Mouse (Mus musculus): ENCODE results near the gene Mms19. TPM values are rescaled to one million over a fixed set of nuclear protein-coding genes. Genes with fewer than 3 reads are reported as not detected.
"Not testable (repeated sequence)": the region's sequence is repeated elsewhere in the genome, so short reads cannot be mapped to it uniquely, and the experiment has no call there.

Mms19 gene
- polyA plus RNA-seq, 1 experiment from 2014 or later = 41.5 TPM

DNA sequence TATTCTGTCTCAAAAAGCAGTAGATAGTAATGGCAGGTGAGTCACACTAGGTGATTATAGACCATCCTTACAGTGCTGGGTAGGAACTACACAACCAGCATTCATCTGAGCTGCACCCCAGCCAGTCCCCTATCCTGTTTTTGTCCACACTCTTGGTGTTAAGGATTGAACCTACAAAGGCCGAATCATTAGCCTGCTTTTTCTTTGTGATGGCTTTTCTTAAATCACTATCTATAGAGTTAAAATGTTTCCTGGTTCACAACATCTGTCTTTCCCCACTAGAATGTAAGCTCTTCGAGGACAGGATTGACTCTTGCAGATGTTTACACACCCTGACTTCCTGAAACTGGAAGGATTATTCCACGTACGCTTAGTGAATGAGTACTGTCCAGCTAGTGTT is 61.5 kb downstream of the Mms19 start:
- no peaks in the 10 kb centered on the region for H3K27me3 ChIP-seq
- ATAC-seq (ENCODE audit: insufficient number of reproducible peaks, insufficient read depth, low FRiP score, low TSS enrichment) = no peak
- 80% methylated on average over 4 of the region's 4 CpGs for WGBS

DNA sequence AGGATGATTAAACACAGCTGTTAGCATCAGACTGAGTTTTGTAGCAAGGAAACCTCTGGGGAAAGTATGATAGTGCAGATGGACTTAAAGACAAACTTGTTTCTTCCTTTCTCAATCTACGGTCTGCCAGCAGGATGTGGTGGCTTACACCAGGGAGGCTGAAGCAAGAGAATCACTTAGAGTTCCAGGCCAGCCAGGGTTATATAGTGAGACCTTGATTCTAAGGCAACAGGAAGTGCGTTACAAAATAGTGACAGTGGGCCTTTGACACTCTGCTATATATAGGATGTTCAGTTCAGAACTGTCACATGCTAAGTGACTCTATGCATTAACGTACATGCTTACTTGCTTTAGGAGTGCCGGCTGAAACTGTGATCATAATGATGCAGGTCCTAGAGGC is 64.1 kb downstream of the Mms19 start:
- no peak for ATAC-seq (ENCODE audit: insufficient number of reproducible peaks, insufficient read depth, low FRiP score, low TSS enrichment)
- H3K9ac ChIP-seq = no peak overlapping the region
- no peaks in the 10 kb centered on the region for H3K27me3 ChIP-seq
- H3K9me3 ChIP-seq = no peaks in the 10 kb centered on the region
- no peak overlapping the region for H3K4me2 ChIP-seq (replicated peaks)
- peaks cover 15% of the 10 kb centered on the region for H3K4me1 ChIP-seq
- 83% methylated on average over 4 of the region's 4 CpGs for WGBS
- H3K4me3 ChIP-seq = no peak overlapping the region
- peaks cover 35% of the 10 kb centered on the region for H3K36me3 ChIP-seq
- H3K27ac ChIP-seq = no peak overlapping the region

More for the DNA sequence above, 61.5 kb downstream of the Mms19 start:
- Histone ChIP-seq H3K9ac (no peak overlapping the region), H3K9me3 (no peaks in the 10 kb centered on the region), H3K27ac (no peak overlapping the region), H3K4me1 (0 out of 2 replicates have a peak, but pooled peaks cover 4% of the 10 kb centered on the region), H3K4me3 (no peak overlapping the region), H3K36me3 (peaks cover 45% of the 10 kb centered on the region), H3K4me2 (replicated peaks) (no peak overlapping the region)

DNA sequence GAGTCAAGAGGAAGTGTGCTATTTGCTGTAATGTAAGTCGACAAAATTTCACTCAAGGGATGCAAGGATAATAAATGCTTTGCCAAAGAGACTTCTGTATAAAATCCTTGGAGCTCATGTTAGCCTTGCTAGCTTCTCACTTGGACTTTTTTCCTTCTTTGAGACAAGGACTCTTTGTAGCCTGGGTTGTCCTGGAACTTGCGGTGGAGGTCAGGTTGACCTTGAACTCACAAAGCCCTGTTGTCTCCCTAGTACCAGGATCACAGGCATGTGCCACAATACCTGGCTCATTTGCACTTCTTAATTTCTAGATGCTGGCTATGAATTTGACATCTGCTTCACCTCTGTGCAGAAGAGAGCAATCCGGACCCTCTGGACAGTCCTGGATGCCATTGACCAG is 65.7 kb downstream of the Mms19 start:
- Histone ChIP-seq H3K27ac (no peak overlapping the region), H3K4me1 (peaks cover 15% of the 10 kb centered on the region), H3K9me3 (no peaks in the 10 kb centered on the region), H3K27me3 (no peaks in the 10 kb centered on the region), H3K9ac (no peak overlapping the region), H3K36me3 (peaks cover 35% of the 10 kb centered on the region), H3K4me3 (no peak overlapping the region), H3K4me2 (replicated peaks) (no peak overlapping the region)
- WGBS = 82% methylated on average over 3 of the region's 3 CpGs
- ATAC-seq (ENCODE audit: insufficient number of reproducible peaks, insufficient read depth, low FRiP score, low TSS enrichment) = no peak

DNA sequence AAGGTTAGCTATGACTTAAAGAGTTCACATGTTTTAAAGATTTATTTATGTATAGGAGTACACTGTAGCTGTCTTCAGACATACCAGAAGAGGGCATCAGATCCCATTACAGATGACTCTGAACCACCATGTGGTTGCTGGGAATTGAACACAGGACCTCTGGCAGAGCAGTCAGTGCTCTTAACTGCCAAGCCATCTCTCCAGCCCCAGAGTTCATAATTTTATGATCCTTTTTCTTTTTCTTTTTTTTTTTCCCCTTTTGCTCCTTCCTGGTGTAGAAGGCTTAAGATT is 66.4 kb downstream of the Mms19 start:
- H3K4me3 ChIP-seq; H3K9me3 ChIP-seq; H3K27me3 ChIP-seq; ATAC-seq (ENCODE audit: insufficient number of reproducible peaks, insufficient read depth, low FRiP score, low TSS enrichment); H3K27ac ChIP-seq; H3K9ac ChIP-seq: not testable (repeated sequence)
- H3K4me2 ChIP-seq (replicated peaks) = peak overlapping the region; percentile 78
- peaks cover 29% of the 10 kb centered on the region for H3K36me3 ChIP-seq
- H3K4me1 ChIP-seq = peaks cover 15% of the 10 kb centered on the region

DNA sequence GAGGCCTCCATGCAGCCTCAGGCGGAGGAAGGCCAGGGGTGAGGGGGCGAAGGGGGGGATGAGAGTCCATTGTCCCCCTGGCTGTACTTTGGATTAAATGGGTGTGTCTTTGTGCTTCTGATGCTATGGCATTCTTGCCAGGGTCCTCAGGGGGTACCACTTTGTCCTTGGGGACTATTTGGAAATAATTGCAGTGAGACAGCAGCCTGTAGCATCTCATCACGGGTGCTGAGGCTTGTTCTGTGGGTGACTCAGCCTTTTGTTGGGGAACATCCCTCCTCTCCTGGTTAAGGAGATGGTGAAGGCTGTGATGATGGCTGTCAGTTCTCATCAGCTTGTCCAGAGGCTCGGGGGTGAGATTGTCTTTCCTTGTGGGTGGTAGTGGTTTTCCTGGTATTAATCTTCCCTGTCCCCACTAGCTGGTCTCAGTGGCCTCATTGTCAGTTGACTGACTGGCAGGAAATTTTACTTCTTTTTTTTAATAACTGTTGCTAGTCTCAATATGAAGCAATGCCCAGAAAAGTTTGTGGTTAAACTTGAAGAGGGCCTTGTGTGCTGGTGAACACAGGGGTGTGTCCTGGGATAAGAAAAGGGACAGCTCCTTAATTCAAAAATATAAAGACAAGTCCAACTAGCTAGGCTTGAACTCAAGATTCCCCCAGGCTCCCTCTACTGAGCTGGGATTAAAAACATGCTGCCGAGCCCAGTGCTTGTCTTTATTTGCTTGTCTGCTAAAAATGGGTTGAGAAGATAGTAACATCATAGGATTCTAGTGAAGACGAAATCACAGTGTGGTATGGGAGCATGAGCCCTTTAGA is 67.0 kb downstream of the Mms19 start:
- Histone ChIP-seq H3K27ac (no peak overlapping the region), H3K27me3 (no peaks in the 10 kb centered on the region), H3K36me3 (peaks cover 24% of the 10 kb centered on the region), H3K9me3 (no peaks in the 10 kb centered on the region), H3K4me1 (peaks cover 15% of the 10 kb centered on the region), H3K9ac (peak overlapping the region; percentile 85), H3K4me2 (replicated peaks) (peak overlapping the region; percentile 78), H3K4me3 (peak overlapping the region; percentile 76)
- no peak for ATAC-seq (ENCODE audit: insufficient number of reproducible peaks, insufficient read depth, low FRiP score, low TSS enrichment)
- 37% methylated on average over 6 of the region's 6 CpGs for WGBS

DNA sequence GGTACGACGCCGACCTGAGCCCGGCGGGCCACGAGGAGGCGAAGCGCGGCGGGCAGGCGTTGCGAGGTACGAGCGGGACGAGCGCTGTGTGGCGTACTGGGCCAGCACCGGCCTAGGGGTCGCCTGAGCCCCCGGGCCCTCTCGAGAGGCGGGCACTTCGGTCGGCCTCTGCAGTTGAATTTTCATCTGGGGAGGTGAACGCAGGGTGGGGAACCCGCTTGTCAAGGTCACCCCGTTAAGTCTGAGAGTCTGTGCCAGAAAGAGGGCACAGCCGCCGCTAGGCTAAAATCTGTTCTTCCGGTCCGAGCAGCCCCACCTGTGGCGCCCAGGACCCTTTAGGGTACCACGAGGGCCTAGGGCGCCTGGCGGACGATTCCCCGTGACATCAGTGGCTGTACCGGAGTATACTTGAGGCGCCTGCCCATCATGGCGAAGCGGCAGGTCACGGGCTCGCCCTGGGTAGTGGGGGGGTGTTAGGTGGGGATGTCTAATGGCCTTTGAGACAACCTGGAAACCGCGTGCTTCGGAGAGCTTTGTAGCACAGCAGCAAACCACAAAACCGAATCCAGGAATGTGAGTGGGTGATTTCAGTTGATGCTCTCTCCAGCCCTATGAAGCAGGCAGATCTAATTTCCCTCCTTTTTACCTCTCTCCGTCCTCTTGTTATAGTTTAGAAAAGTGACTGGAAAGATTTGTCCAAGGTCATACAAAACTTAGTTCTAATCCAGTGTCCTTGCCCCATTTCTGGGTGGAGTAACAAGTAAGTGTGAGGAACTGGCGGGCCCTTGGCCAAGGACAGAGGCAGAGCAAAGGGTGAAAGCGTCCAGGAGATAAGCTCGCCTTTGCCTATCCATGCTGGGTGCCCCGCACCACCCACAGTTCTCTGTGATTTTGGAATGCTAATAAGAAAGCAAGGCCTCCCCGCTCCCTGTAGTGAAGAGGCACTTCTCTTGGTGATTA is 68.6 kb downstream of the Mms19 start:
- Histone ChIP-seq H3K4me2 (replicated peaks) (peak overlapping the region; percentile 78), H3K4me3 (peak overlapping the region; percentile 76), H3K27me3 (no peaks in the 10 kb centered on the region), H3K9ac (peak overlapping the region; percentile 85), H3K36me3 (peaks cover 17% of the 10 kb centered on the region), H3K27ac (peak overlapping the region; percentile 91), H3K9me3 (no peaks in the 10 kb centered on the region), H3K4me1 (peaks cover 15% of the 10 kb centered on the region)
- WGBS = under 1% methylated on average over 53 of the region's 53 CpGs
- ATAC-seq (ENCODE audit: insufficient number of reproducible peaks, insufficient read depth, low FRiP score, low TSS enrichment) = peak; percentile 60; the same call in 1 of the 2 replicates

DNA sequence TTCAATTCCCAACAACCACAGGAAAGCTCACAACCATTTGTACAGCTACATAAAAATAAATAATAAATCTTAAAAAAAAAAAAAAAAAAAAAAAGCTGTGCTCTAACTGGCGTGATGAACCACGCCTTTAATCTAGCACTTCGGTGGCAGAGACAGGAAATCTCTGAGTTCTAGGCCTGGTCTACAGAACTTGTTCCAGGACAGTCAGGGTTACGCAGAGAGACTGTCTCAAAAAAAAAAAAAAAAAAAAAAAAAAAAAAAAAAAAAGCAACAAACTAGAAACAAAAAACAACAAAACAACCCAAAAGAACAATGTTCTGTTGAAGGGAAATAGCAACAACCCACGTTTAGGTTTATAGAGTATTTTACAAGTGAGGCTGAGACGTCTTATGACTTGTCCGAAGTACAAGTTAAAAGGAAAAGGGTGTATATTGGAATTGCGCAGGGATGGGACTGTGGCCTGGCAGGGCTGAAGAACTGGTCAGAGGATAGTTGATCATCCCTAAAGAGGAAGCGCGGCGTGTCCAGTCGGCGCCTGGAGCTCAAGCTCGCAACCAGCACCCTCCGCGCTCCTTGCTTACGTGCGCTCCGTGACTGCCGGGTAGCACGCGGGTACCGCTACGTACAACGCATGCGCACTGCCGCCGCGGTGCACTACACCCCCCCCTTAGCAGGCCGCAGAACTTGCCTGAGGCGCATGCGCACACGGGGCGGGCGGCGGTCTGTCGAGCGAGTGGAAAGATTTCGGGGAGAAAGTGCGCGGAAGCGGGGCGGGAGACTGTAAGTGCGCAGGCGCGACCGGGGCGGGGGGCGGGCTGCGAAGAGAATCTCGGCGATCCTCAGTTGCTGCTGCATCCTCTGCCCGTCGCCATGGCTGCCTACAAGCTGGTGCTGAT is 69.5 kb downstream of the Mms19 start, which contains the start of gene Pgam1:
TSS of gene Pgam1 (plus strand) at position 746 of the 896 bp plus-strand sequence.
- H3K4me2 ChIP-seq (replicated peaks) = peak within 1 kb of the TSS; percentile 78

DNA sequence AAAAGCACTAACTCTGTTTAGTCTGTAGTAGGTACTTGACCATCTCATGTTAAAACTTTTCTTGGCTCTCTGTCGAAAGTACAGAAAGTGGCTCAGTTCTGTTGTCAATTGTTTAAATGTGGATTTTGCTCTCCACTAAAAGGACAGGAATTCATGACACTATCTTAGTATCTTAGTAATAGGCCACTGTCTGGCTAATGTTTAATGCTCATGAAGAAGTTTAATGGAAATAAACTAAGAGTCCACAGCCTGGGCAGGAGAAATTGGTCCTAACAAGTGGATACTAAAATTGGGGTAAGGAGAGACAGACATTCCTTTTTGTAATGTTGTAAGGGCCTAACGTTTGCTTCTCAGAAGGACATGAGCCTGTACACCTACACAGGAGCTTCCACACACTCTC is 70.6 kb downstream of the Mms19 start:
- H3K27ac ChIP-seq = no peak overlapping the region
- H3K4me1 ChIP-seq = peaks cover 15% of the 10 kb centered on the region
- 83% methylated on average over 2 of the region's 2 CpGs for WGBS
- no peaks in the 10 kb centered on the region for H3K36me3 ChIP-seq
- H3K27me3 ChIP-seq = no peaks in the 10 kb centered on the region
- no peak overlapping the region for H3K9ac ChIP-seq
- no peak overlapping the region for H3K4me2 ChIP-seq (replicated peaks)
- H3K4me3 ChIP-seq = no peak overlapping the region
- ATAC-seq (ENCODE audit: insufficient number of reproducible peaks, insufficient read depth, low FRiP score, low TSS enrichment) = no peak
- H3K9me3 ChIP-seq = no peaks in the 10 kb centered on the region

More for the DNA sequence above, 69.5 kb downstream of the Mms19 start, which contains the start of gene Pgam1:
- peaks cover 15% of the 10 kb centered on the region for H3K4me1 ChIP-seq
- H3K27ac ChIP-seq = peak within 1 kb of the TSS; percentile 91
- peak; percentile 81 for ATAC-seq (ENCODE audit: insufficient number of reproducible peaks, insufficient read depth, low FRiP score, low TSS enrichment)
- peak within 1 kb of the TSS; percentile 76 for H3K4me3 ChIP-seq
- peak within 1 kb of the TSS; percentile 85 for H3K9ac ChIP-seq
- H3K9me3 ChIP-seq = no peaks in the 10 kb centered on the region
- H3K36me3 ChIP-seq = peaks cover 8% of the 10 kb centered on the region
- 6% methylated on average over 53 of the region's 54 CpGs for WGBS
- H3K27me3 ChIP-seq = no peaks in the 10 kb centered on the region

DNA sequence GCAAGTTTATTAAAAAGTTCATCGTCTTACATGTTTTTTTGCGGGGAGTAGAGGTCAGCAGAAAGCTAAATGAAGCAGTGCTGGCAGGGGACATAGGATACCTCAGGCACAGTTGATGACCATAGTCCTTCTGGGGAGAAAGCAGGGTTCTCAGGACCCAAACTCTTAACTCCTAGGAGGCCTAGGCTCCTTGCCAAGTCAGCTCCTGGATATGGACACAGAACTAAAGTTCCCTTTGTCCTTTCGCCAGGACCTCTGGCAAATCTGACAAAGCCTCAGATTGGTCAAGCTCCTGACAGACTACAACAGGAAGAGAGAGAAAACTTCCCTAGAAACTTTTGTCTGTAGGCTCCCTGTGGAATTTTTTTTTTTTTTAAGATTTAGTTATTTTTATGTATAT is 72.2 kb downstream of the Mms19 start:
- 91% methylated on average over 3 of the region's 3 CpGs for WGBS
- no peaks in the 10 kb centered on the region for H3K36me3 ChIP-seq
- H3K4me1 ChIP-seq = peaks cover 4% of the 10 kb centered on the region
- no peak overlapping the region for H3K27ac ChIP-seq
- H3K4me3 ChIP-seq = no peak overlapping the region
- no peaks in the 10 kb centered on the region for H3K27me3 ChIP-seq
- no peak overlapping the region for H3K9ac ChIP-seq
- H3K9me3 ChIP-seq = no peaks in the 10 kb centered on the region
- ATAC-seq (ENCODE audit: insufficient number of reproducible peaks, insufficient read depth, low FRiP score, low TSS enrichment) = no peak
- H3K4me2 ChIP-seq (replicated peaks) = no peak overlapping the region

DNA sequence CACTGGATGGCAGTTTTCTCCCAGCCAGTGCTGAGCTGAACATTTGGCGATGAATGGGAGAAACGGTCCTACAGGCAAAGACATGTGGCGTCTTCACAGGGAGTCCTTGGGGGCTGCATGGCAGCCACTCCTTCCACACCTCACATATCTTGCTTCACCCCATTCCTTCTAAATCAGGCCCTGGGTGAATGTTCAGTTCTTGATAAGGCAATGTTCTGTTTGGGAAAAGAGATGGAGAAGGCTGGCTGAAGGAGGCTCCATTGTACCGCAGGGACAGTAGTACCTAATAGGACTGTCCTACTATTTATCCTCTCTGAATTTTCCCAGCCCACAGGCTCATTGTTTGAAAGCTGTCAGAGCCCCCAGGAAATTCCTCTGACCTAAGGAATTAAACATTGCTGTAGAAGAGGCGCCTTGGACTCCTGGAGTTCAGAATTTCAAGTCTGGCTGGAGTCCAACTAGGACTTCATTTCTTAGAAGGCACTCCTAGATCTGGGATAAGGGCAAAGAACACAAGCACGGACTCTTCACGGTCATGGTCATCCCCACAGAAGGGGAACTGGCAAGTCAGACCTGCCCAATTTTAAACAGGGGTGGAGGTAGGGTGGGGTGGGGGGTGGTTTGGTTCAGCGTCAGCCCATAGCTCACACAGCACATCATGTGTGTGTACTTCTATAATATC is 73.7 kb downstream of the Mms19 start:
- H3K27ac ChIP-seq = no peak overlapping the region
- H3K4me3 ChIP-seq = no peak overlapping the region
- 60% methylated on average over 8 of the region's 8 CpGs for WGBS

More for the DNA sequence above, 73.7 kb downstream of the Mms19 start:
- ATAC-seq (ENCODE audit: insufficient number of reproducible peaks, insufficient read depth, low FRiP score, low TSS enrichment) = no peak
- H3K4me1 ChIP-seq = no peaks in the 10 kb centered on the region
- no peaks in the 10 kb centered on the region for H3K36me3 ChIP-seq
- no peak overlapping the region for H3K4me2 ChIP-seq (replicated peaks)
- H3K27me3 ChIP-seq = no peaks in the 10 kb centered on the region
- no peaks in the 10 kb centered on the region for H3K9me3 ChIP-seq
- H3K9ac ChIP-seq = no peak overlapping the region

All from embryonic facial prominence, embryonic 12.5 days (tissue).